Comparison of ENCODE assay signal across 9 mouse cellular contexts in genomic region chr7:73036801-73037555, GRCm38 (mm10).
DNase-seq lines count a peak whose midpoint lies in the region; ATAC-seq and TF ChIP-seq lines count a peak whose summit lies in the region.
"Had no signal": no experiment of that assay in that cellular context is flagged by ENCODE, and none has a peak within 500 bp of the region (broad histone marks: within the 10 kb centered on the region; RNA-seq: fewer than 3 reads in every experiment).

No protein-coding gene starts in this region.

- H3K4me1 ChIP-seq in hindbrain, embryonic 16.5 days (ENCODE audit: control insufficient read depth, insufficient read depth, low read depth, low read length): no peaks in the 10 kb centered on the region; the same call in 1 of the 2 replicates
- H3K4me1 ChIP-seq in hindbrain, embryonic 13.5 days (replicated peaks): peaks cover 19% of the 10 kb centered on the region
- no peaks in the 10 kb centered on the region for H3K4me1 ChIP-seq in forebrain, postnatal 0 days (ENCODE audit: insufficient read depth)
- H3K4me1 ChIP-seq in heart, embryonic 16.5 days (ENCODE audit: control insufficient read depth, insufficient read depth, low read length): peaks cover 5% of the 10 kb centered on the region; the same call in 1 of the 2 replicates

- H3K9me3 ChIP-seq in hindbrain, embryonic 16.5 days (ENCODE audit: control insufficient read depth, low read length): no peaks in the 10 kb centered on the region
- H3K9me3 ChIP-seq in hindbrain, embryonic 13.5 days: no peaks in the 10 kb centered on the region
- no peaks in the 10 kb centered on the region for H3K9me3 ChIP-seq in forebrain, postnatal 0 days (ENCODE audit: low read length)
- H3K9me3 ChIP-seq in heart, embryonic 16.5 days (replicated peaks; ENCODE audit: control insufficient read depth, low read length): no peaks in the 10 kb centered on the region
- H3K9me3 ChIP-seq: embryonic facial prominence, embryonic 12.5 days had no signal

- ATAC-seq in hindbrain, embryonic 16.5 days: 0 out of 2 replicates have a peak, but pooled peaks have one; percentile 34
- ATAC-seq in hindbrain, embryonic 13.5 days (ENCODE audit: low FRiP score): no peak
- ATAC-seq in forebrain, postnatal 0 days: peak; percentile 43
- peak; percentile 88 for ATAC-seq in heart, embryonic 16.5 days (replicated peaks; ENCODE audit: extremely low read depth, insufficient read depth, low FRiP score)

- TF ChIP-seq CTCF in forebrain, postnatal 0 days (IDR thresholded peaks at IDR 0.05; ENCODE audit: low read depth): no peak
- TF ChIP-seq CTCF in layer of hippocampus, adult 2 months (conservative IDR thresholded peaks at IDR 0.05): peak; percentile 34

- no peaks in the 10 kb centered on the region for H3K36me3 ChIP-seq in hindbrain, embryonic 16.5 days (ENCODE audit: control insufficient read depth, insufficient read depth, low read length)
- no peaks in the 10 kb centered on the region for H3K36me3 ChIP-seq in hindbrain, embryonic 13.5 days
- H3K36me3 ChIP-seq in forebrain, postnatal 0 days (ENCODE audit: insufficient read depth): no peaks in the 10 kb centered on the region
- H3K36me3 ChIP-seq in heart, embryonic 16.5 days (ENCODE audit: control insufficient read depth, insufficient read depth): no peaks in the 10 kb centered on the region
- H3K36me3 ChIP-seq: embryonic facial prominence, embryonic 12.5 days had no signal

- peak; percentile 54 for DNase-seq in forebrain, postnatal 0 days
- DNase-seq in layer of hippocampus, adult 2 months (ENCODE audit: low spot score in 2 of 2): peak; percentile 24 to 25
- peak; percentile 78 for DNase-seq in lung, postnatal 36 days
- no peak for DNase-seq in retina, postnatal 1 day
- DNase-seq in spleen, postnatal 36 days (ENCODE audit: low spot score in 2 of 2): no peak

- 56% methylated on average over 20 of the region's 20 CpGs for WGBS in hindbrain, embryonic 16.5 days
- 71% methylated on average over 20 of the region's 20 CpGs for WGBS in hindbrain, embryonic 13.5 days
- 48% methylated on average over 20 of the region's 20 CpGs for WGBS in forebrain, postnatal 0 days
- WGBS in heart, embryonic 16.5 days: 37% methylated on average over 20 of the region's 20 CpGs

- H3K9ac ChIP-seq in hindbrain, embryonic 16.5 days (ENCODE audit: low read depth, low read length): no peak overlapping the region
- H3K9ac ChIP-seq in hindbrain, embryonic 13.5 days: no peak overlapping the region
- no peak overlapping the region for H3K9ac ChIP-seq in forebrain, postnatal 0 days
- no peak overlapping the region for H3K9ac ChIP-seq in heart, embryonic 16.5 days (ENCODE audit: low read length)
- H3K9ac ChIP-seq: embryonic facial prominence, embryonic 12.5 days had no signal

- H3K27me3 ChIP-seq in hindbrain, embryonic 16.5 days (replicated peaks; ENCODE audit: control insufficient read depth, insufficient read depth, low read length): no peaks in the 10 kb centered on the region
- no peaks in the 10 kb centered on the region for H3K27me3 ChIP-seq in hindbrain, embryonic 13.5 days
- H3K27me3 ChIP-seq in forebrain, postnatal 0 days (ENCODE audit: insufficient read depth, low read length): no peaks in the 10 kb centered on the region
- H3K27me3 ChIP-seq in heart, embryonic 16.5 days (ENCODE audit: control insufficient read depth, insufficient read depth, low read length): no peaks in the 10 kb centered on the region

- H3K4me2 ChIP-seq in hindbrain, embryonic 16.5 days (ENCODE audit: low read length): no peak overlapping the region
- H3K4me2 ChIP-seq in hindbrain, embryonic 13.5 days: no peak overlapping the region
- no peak overlapping the region for H3K4me2 ChIP-seq in forebrain, postnatal 0 days (ENCODE audit: low read depth)
- H3K4me2 ChIP-seq in heart, embryonic 16.5 days (ENCODE audit: low read depth, low read length): peak overlapping the region; percentile 25
- H3K4me2 ChIP-seq: embryonic facial prominence, embryonic 12.5 days had no signal

- H3K27ac ChIP-seq in hindbrain, embryonic 16.5 days (ENCODE audit: low read depth, low read length): no peak overlapping the region
- H3K27ac ChIP-seq in hindbrain, embryonic 13.5 days: no peak overlapping the region
- H3K27ac ChIP-seq in forebrain, postnatal 0 days (ENCODE audit: low read depth, low read length): no peak overlapping the region
- peak overlapping the region; percentile 2; the same call in 1 of the 2 replicates for H3K27ac ChIP-seq in heart, embryonic 16.5 days (ENCODE audit: low read length)
- no peak overlapping the region for H3K27ac ChIP-seq in layer of hippocampus, adult 2 months
- H3K27ac ChIP-seq: embryonic facial prominence, embryonic 12.5 days had no signal

- H3K4me3 ChIP-seq in hindbrain, embryonic 16.5 days (ENCODE audit: low read length): no peak overlapping the region
- H3K4me3 ChIP-seq in hindbrain, embryonic 13.5 days: no peak overlapping the region
- no peak overlapping the region for H3K4me3 ChIP-seq in forebrain, postnatal 0 days (ENCODE audit: low read depth, low read length)
- H3K4me3 ChIP-seq in heart, embryonic 16.5 days (ENCODE audit: low read length): no peak overlapping the region
- H3K4me3 ChIP-seq in layer of hippocampus, adult 2 months: no peak overlapping the region
- H3K4me3 ChIP-seq: embryonic facial prominence, embryonic 12.5 days had no signal

Comparison
In these comparisons a context has a peak if more than half of its experiments do, and no peak if none do; other contexts are left out.
1. DNase-seq: peak in forebrain, postnatal 0 days (single experiment), layer of hippocampus, adult 2 months (2 of 2) and lung, postnatal 36 days (single experiment); none in retina, postnatal 1 day (single experiment) and spleen, postnatal 36 days (0 of 2).